Mouse (Mus musculus): Measurements from ENCODE around the gene Zfp384.
"Not testable (repeated sequence)": the region's sequence is repeated elsewhere in the genome, so short reads cannot be mapped to it uniquely, and the experiment has no call there.

Zfp384 gene

DNA sequence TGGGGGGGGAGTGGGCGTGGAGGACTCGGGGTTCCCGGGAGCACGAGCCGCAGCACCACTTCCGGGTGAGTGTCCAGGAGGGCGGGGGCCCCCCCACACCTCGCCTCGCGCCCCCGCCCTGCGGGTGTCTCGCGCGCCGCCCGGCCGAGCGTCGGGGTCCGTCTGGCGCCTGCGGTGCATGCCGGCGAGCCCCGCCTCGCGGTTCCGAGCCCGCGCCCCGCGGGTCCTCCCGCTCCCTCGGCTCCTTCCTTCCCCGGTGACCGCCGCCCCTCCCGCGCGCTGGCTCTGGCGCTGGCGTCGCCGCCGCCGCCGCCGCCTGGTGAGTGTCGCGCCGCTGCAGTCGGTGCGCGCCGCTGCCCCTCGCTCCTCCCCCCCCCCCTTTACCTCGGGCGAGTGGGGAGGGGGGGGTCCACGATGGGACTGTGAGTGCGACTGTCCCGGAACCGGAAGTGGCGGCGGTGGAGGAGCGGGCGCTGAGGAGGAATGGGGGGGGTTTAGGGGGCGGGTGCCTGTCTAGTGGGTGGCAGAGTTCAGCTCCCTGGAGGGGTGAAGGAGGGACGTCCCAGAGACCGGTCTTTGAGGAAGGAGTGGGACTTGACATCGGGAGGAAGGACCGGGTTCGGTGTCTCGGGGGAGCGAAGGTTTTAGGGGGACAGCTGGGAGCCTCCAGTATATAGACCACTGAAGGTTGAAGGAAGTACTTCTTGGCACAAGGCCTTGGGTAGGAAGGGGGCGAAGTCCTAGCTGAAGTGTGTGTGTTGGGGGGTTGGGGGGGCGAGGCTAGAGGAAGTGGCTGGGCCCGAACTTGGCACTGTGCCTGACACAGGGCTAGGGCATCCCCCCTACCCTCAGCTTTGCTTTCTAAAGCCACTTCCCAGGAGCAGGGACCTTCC, 482 bp downstream of the Zfp384 start:
- DNase-seq (ENCODE audit: low spot score in 2 of 2) = peak; percentile 51 to 77

- no peak for DNase-seq (ENCODE audit: low spot score in 2 of 2)
Measured at GRCm38 (mm10) chr6:125017682-125018081, 8.7 kb downstream of the Zfp384 start.

- peak in 1 of 2 experiments; percentile 63 for DNase-seq (ENCODE audit: low spot score in 2 of 2)
Measured at GRCm38 (mm10) chr6:125030532-125030931, 21.6 kb downstream of the Zfp384 start.

DNA sequence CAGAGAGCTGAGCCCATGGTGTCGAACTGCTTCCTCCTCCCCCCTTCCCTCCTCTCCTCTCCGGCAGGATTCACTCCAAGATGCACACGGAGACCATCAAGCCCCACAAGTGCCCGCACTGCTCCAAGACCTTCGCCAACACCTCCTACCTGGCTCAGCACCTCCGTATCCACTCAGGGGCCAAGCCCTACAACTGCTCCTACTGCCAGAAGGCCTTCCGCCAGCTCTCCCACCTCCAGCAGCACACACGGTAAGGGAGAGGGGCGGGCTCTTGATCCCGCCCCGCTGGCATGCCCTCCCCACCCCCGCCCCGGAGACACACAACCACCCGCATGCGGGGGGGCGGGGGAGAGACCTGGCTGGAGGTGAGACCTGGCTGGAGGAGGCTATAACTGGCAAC, 22.7 kb downstream of the Zfp384 start:
- no peak for DNase-seq (ENCODE audit: low spot score in 2 of 2)

DNA sequence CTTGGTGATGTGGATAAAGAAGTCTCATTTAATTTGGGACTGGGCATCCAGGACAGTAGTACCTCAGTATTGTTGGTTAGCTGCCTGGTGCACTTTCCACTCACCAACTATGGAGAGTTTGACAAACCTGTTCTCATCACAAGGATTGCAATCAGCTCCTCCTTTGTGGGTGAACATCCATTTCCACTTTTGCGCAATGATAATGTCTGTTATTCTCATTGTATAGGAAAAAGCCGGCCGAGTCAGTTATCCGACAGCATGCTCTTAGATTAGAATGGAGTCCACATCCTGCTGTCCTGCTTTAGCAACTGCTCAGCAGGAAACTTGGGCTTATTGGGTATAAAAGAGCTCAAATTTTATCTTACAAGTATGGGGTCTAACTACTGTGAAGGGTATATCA, 29.7 kb downstream of the Zfp384 start:
- DNase-seq (ENCODE audit: low spot score in 2 of 2) = no peak

GRCm38 (mm10) chr6:125039131-125039530, 30.2 kb downstream of the Zfp384 start:
- no peak for DNase-seq (ENCODE audit: low spot score in 2 of 2)

GRCm38 (mm10) chr6:125039533-125040153, 30.7 kb downstream of the Zfp384 start, which contains the start of gene Ing4:
Gene Ing4 (plus strand): TSS chr6:125039760.
- DNase-seq (ENCODE audit: low spot score in 2 of 2) = peak; percentile 57 to 83

GRCm38 (mm10) chr6:125040221-125040620, 31.3 kb downstream of the Zfp384 start:
- DNase-seq (ENCODE audit: low spot score in 2 of 2) = no peak

GRCm38 (mm10) chr6:125041047-125041446, 32.1 kb downstream of the Zfp384 start:
- no peak for DNase-seq (ENCODE audit: low spot score in 2 of 2)

DNA sequence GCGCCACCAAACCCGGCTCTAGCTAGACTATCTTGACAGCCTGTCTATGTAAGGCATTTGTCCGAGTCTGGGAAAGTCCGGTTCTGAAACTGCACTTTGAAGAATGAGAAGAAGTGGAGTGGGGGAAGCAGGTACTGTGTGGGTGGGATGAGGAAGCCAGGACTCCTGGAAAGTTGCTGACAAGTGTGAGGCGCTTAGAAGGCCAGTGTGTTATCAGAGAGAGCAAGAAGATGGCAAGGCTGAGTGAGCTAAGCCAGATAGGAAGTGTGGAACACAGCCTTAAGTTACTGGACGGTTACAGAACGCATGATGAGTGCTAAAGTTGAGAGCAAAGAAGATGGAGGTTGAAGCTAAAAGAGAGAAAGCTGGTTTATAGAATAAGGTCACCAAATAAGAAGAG, 33.1 kb downstream of the Zfp384 start:
- no peak for DNase-seq (ENCODE audit: low spot score in 2 of 2)

GRCm38 (mm10) chr6:125046691-125047090, 37.7 kb downstream of the Zfp384 start:
- peak; percentile 82 to 87 for DNase-seq (ENCODE audit: low spot score in 2 of 2)

DNA sequence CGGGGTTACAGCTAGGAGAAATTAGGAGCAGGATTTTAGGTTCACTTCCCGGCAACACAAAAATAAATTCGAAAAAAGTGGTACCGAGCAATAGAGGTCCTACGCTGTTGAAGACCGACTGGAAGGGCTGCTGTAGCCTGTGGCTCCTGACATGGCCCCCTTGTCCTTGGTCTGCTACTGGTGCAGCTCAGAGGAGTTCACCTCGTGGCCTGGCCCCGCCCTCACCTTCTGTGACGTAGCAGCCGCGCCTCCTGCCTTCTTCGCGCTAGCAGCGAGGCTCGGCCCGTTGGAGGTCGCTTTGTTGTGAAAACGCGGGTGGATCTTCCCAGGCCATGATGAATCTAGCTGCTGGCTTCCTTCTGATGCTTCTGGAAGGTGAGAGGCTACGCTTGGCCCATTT, 40.7 kb downstream of the Zfp384 start, which contains the start of gene Acrbp:
Gene Acrbp (plus strand): TSS at position 12 of the 400 bp plus-strand sequence.
- DNase-seq (ENCODE audit: low spot score in 2 of 2) = no peak

GRCm38 (mm10) chr6:125051237-125051636, 42.3 kb downstream of the Zfp384 start:
- DNase-seq (ENCODE audit: low spot score in 2 of 2) = no peak

DNA sequence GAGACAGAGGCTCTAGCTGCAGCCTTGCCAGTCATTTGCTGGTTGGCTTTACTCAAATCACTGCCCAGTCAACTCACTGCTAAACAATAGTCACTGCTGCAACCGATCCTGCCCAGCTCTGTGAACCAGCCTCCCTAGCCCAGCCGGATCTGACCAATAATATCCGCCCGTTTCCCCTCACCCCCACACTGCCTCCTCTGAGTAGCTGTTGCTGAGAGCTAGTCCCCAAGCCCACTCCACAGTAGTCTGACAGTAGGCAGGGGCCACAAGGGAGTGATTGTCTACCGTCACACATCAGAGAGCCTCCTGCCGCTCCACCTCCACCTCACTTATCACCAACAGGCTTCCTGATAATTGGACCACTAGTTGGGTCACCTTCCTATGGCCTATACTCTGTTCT, 52.5 kb downstream of the Zfp384 start:
- no peak for DNase-seq (ENCODE audit: low spot score in 2 of 2)

DNA sequence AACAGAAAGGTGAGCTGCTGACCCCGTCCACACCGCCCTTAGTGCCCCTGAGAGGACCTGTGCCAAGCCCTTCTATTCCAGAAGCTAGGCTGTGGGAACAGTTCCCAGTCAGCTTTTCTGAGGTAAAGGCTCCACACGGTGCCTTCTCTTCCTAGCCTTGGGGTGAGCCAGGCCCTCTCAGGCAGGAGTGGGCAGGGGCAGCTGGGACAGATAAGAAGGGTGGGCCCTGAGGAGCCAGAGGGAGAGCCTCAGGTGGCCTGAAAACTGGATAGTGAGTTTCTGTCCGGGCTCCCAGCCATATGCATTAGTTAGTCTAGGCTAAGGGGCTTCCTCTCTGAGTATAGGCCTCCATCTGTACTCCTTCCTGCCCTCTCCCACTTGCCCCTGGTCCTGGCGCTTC, 53.6 kb downstream of the Zfp384 start:
- DNase-seq (ENCODE audit: low spot score in 2 of 2) = no peak

GRCm38 (mm10) chr6:125063906-125064305, 55.0 kb downstream of the Zfp384 start:
- DNase-seq (ENCODE audit: low spot score in 2 of 2) = no peak

GRCm38 (mm10) chr6:125065223-125065622, 56.3 kb downstream of the Zfp384 start:
- not testable (repeated sequence) for DNase-seq (ENCODE audit: low spot score in 2 of 2)

- DNase-seq (ENCODE audit: low spot score in 2 of 2) = no peak
Measured at GRCm38 (mm10) chr6:125067571-125067995, 58.6 kb downstream of the Zfp384 start, which contains the start of gene Lpar5. Gene Lpar5 (plus strand): TSS chr6:125067920.

- DNase-seq (ENCODE audit: low spot score in 2 of 2) = no peak
Measured at GRCm38 (mm10) chr6:125071170-125071895, 62.4 kb downstream of the Zfp384 start.

DNA sequence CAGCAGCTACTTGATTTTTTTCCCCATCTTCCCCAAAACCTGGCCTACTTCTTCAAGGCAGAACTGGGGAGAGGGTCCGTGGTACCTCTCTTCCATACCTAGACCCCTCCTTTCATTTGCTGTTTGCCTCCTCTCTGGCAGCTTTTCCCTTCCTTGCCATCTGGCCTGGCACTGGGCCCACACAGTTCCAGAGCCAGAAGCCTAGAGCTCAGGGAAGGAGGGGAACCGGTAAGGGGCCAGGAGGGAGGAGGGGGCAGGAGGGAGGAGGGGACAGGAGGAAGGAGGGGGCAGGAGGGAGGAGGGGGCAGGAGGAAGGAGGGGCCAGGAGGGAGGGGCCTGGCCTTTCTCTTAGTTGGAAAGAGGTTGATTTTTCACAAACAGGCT, 62.9 kb downstream of the Zfp384 start:
- DNase-seq (ENCODE audit: low spot score in 2 of 2) = peak; percentile 57 to 94

GRCm38 (mm10) chr6:125073825-125074224, 64.9 kb downstream of the Zfp384 start:
- DNase-seq (ENCODE audit: low spot score in 2 of 2) = no peak

- no peak for DNase-seq (ENCODE audit: low spot score in 2 of 2)
Measured at GRCm38 (mm10) chr6:125081394-125081793, 72.4 kb downstream of the Zfp384 start.
